Mouse (Mus musculus) spleen, adult 2 months (tissue): ENCODE data around the gene Ap3b2.
"Not testable (repeated sequence)": the region's sequence is repeated elsewhere in the genome, so short reads cannot be mapped to it uniquely, and the experiment has no call there.

Experiments
- CTCF ChIP-seq: fragments of 200-500 bp; IDR thresholded peaks from 2 replicates; pipeline ENCODE4 v1.5.1; 2011; ENCODE audit warnings: mild to moderate bottlenecking, inconsistent platforms; ENCODE audit not compliant: insufficient read depth, insufficient read length, insufficient replicate concordance; ENCODE audit errors: extremely low read depth
- POLR2A ChIP-seq: fragments of 200-500 bp; IDR thresholded peaks from 2 replicates; pipeline ENCODE4 v1.6.1; 2011; ENCODE audit warnings: low read depth, low read length, inconsistent platforms

DNA sequence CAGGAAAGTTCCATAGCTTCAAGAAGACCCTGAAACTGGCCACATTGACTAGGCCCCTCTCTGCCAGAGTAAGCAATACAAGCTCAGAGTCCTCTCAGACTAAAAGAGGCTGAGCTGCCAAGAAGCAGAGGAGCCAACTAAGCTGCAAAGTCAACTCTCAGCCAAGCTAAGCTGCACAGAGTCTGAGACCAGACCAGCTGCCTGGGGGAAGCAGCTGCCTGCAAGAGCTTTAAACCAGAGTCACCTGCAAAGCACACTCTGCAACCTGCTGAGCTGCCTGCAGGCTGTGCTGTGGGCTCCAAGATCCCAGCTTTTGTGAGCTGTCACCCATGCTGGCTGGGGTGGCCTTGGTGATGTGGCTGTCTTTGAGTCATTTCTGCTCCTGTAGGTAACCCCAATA lies 15.5 kb downstream of the Ap3b2 start:
- not testable (repeated sequence) for TF ChIP-seq CTCF, POLR2A
